Mouse (Mus musculus): Measurements from ENCODE around the gene Henmt1. TPM values are rescaled to one million over a fixed set of nuclear protein-coding genes. Genes with fewer than 3 reads are reported as not detected.
A peak's percentile ranks its signal among the peaks of the same experiment; 100 is the strongest.

Henmt1 gene
- polyA plus RNA-seq, 1 experiment from 2014 or later: 1.00 TPM

DNA sequence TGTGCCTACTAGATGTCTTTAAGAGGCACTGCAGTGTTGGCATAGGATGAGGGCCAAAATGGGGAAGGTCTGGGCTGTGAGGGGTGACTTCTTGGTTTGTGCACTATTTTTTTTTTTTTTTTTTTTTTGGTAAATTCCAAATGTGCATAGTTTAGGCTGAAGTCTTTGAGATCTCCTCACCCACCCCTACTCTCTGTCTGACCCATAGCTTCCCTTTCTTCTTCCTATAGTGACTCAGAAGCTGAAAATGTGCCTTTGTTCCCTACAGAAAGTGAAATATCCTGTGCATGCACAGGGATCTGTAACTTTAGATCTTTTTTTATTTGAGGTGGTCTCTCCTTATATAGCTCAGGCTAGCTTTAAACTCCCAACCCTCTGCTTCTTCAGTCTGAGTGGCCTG, 18.3 kb downstream of the Henmt1 start:
- no peaks in the 10 kb centered on the region for H3K27me3 ChIP-seq
- H3K36me3 ChIP-seq: no peaks in the 10 kb centered on the region
- ATAC-seq (ENCODE audit: insufficient number of reproducible peaks, low FRiP score, low TSS enrichment, low read depth): no peak
- H3K4me1 ChIP-seq: peaks cover 7% of the 10 kb centered on the region
- no peaks in the 10 kb centered on the region for H3K9me3 ChIP-seq
- no peak overlapping the region for H3K4me2 ChIP-seq
- no peak overlapping the region for H3K27ac ChIP-seq
- H3K9ac ChIP-seq: no peak overlapping the region
- H3K4me3 ChIP-seq: no peak overlapping the region

GRCm38 (mm10) chr3:108959680-108960295, 20.1 kb downstream of the Henmt1 start:
- Histone ChIP-seq H3K36me3 (no peaks in the 10 kb centered on the region), H3K9me3 (no peaks in the 10 kb centered on the region), H3K4me3 (no peak overlapping the region), H3K27me3 (no peaks in the 10 kb centered on the region), H3K27ac (no peak overlapping the region), H3K9ac (no peak overlapping the region), H3K4me1 (peaks cover 7% of the 10 kb centered on the region), H3K4me2 (no peak overlapping the region)
- no peak for ATAC-seq (ENCODE audit: insufficient number of reproducible peaks, low FRiP score, low TSS enrichment, low read depth)
- 59% methylated on average over 13 of the region's 13 CpGs for WGBS

DNA sequence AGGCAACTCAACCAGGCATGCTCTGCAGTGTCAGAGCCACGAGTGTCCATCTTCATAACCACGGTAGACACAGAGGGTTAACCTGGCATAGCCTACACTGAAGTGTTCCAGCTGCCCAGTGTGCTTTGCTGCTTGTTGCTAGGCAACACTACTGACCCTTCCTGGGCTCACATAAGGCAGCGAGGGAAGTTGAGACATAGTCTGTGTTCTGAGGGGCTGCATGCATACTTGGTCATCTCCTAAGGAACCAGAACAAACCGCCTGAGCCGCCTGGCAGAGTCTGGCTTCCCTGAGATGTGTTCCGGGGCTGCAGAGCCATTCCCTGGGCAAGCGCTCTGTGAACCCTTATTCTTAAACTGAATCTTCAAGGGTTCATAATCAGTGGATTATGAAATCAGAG, 21.6 kb downstream of the Henmt1 start:
- ATAC-seq (ENCODE audit: insufficient number of reproducible peaks, low FRiP score, low TSS enrichment, low read depth): 0 out of 2 replicates have a peak, but pooled peaks have one; percentile 52
- H3K9ac ChIP-seq: no peak overlapping the region
- 62% methylated on average over 7 of the region's 7 CpGs for WGBS

GRCm38 (mm10) chr3:108961655-108962054, 22.0 kb downstream of the Henmt1 start:
- no peaks in the 10 kb centered on the region for H3K36me3 ChIP-seq
- no peak overlapping the region for H3K27ac ChIP-seq
- peaks cover 7% of the 10 kb centered on the region for H3K4me1 ChIP-seq
- H3K9ac ChIP-seq: no peak overlapping the region
- ATAC-seq (ENCODE audit: insufficient number of reproducible peaks, low FRiP score, low TSS enrichment, low read depth): no peak
- no peaks in the 10 kb centered on the region for H3K27me3 ChIP-seq
- H3K4me3 ChIP-seq: no peak overlapping the region
- H3K4me2 ChIP-seq: no peak overlapping the region
- no peaks in the 10 kb centered on the region for H3K9me3 ChIP-seq
- WGBS: 58% methylated on average over 6 of the region's 6 CpGs

More for the DNA sequence above, 21.6 kb downstream of the Henmt1 start:
- Histone ChIP-seq H3K4me1 (peaks cover 7% of the 10 kb centered on the region), H3K4me2 (no peak overlapping the region), H3K4me3 (no peak overlapping the region), H3K27me3 (no peaks in the 10 kb centered on the region), H3K9me3 (no peaks in the 10 kb centered on the region), H3K27ac (no peak overlapping the region), H3K36me3 (no peaks in the 10 kb centered on the region)

DNA sequence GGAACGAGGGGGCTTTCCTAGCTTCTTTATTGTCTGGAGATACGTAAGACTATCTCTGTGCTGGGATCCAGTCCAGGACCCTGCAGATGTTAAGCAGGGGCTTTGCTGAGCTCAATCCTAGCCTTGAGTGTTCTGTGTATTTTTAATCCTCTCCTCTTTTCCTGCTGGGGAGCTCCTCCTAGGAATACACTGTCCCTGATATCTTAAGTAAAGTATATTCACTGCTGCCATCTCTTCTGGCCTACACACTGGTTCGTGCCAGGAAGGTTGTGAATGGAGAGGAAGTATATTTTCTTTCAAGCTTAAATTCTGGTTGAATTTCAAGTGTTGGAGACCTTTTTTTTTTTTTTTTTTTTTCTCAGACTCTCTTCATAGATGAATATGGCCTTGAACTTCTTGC, 23.6 kb downstream of the Henmt1 start:
- no peak overlapping the region for H3K4me2 ChIP-seq
- H3K36me3 ChIP-seq: no peaks in the 10 kb centered on the region
- no peak overlapping the region for H3K4me3 ChIP-seq
- H3K9ac ChIP-seq: no peak overlapping the region
- H3K4me1 ChIP-seq: peaks cover 7% of the 10 kb centered on the region
- H3K9me3 ChIP-seq: no peaks in the 10 kb centered on the region
- no peak for ATAC-seq (ENCODE audit: insufficient number of reproducible peaks, low FRiP score, low TSS enrichment, low read depth)
- no peaks in the 10 kb centered on the region for H3K27me3 ChIP-seq
- 60% methylated on average over 3 of the region's 3 CpGs for WGBS
- no peak overlapping the region for H3K27ac ChIP-seq

DNA sequence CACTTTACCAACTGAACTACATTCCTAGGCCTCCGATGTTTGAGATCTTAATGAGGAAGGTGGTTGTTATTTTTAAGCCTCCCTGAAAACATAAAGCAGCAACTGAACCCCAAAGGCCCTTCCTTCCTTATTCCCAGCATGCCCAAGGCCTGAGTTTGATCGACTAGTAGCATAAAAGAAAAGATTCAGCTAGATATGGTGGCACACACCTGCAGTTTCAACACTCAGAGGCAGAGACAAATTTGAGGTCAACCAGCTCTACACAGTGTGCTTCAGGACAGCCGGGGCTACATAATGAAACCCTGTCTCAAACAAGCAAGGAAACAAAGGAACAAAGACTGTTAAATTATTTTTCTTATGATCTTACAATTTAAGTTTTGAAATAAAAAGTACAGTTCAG, 24.1 kb downstream of the Henmt1 start:
- Histone ChIP-seq H3K36me3 (no peaks in the 10 kb centered on the region), H3K4me1 (peaks cover 7% of the 10 kb centered on the region), H3K4me3 (no peak overlapping the region), H3K4me2 (no peak overlapping the region), H3K9me3 (no peaks in the 10 kb centered on the region), H3K27ac (no peak overlapping the region), H3K9ac (no peak overlapping the region), H3K27me3 (no peaks in the 10 kb centered on the region)
- 67% methylated on average over 3 of the region's 3 CpGs for WGBS
- no peak for ATAC-seq (ENCODE audit: insufficient number of reproducible peaks, low FRiP score, low TSS enrichment, low read depth)

GRCm38 (mm10) chr3:108964361-108965044, 24.8 kb downstream of the Henmt1 start:
- Histone ChIP-seq H3K4me3 (no peak overlapping the region), H3K9me3 (no peaks in the 10 kb centered on the region), H3K4me2 (no peak overlapping the region), H3K9ac (no peak overlapping the region), H3K4me1 (peaks cover 7% of the 10 kb centered on the region), H3K27me3 (no peaks in the 10 kb centered on the region), H3K36me3 (no peaks in the 10 kb centered on the region), H3K27ac (no peak overlapping the region)
- no peak for ATAC-seq (ENCODE audit: insufficient number of reproducible peaks, low FRiP score, low TSS enrichment, low read depth)
- 78% methylated on average over 7 of the region's 7 CpGs for WGBS

DNA sequence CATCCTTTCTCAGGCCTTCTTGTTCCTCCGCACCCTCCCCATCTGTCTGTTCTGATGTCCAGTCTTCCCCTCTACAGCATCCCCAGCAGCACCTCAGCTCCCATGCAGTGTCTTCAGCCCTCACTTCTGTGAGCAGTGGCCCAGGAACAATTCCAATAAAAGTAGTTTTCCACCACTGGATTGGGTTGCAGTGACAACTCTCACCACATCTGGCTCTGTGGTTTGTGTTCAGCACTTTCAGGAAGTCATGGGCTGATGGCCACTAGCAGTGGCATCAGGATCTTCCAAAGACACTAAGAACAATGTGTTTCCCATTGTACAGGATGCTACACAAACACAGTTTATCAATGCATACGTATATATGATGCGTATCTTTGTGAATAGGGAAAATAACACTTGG, 26.4 kb downstream of the Henmt1 start:
- Histone ChIP-seq H3K4me3 (no peak overlapping the region), H3K9me3 (no peaks in the 10 kb centered on the region), H3K27me3 (no peaks in the 10 kb centered on the region), H3K4me2 (no peak overlapping the region), H3K4me1 (0 out of 2 replicates have a peak, but pooled peaks cover 2% of the 10 kb centered on the region), H3K9ac (no peak overlapping the region), H3K36me3 (0 out of 2 replicates have a peak, but pooled peaks cover 5% of the 10 kb centered on the region), H3K27ac (no peak overlapping the region)
- WGBS: 95% methylated on average over 3 of the region's 3 CpGs
- ATAC-seq (ENCODE audit: insufficient number of reproducible peaks, low FRiP score, low TSS enrichment, low read depth): no peak

- Histone ChIP-seq H3K27ac (no peak overlapping the region), H3K4me2 (no peak overlapping the region), H3K36me3 (peaks cover 48% of the 10 kb centered on the region), H3K4me1 (no peaks in the 10 kb centered on the region), H3K27me3 (no peaks in the 10 kb centered on the region), H3K9ac (no peak overlapping the region), H3K4me3 (no peak overlapping the region), H3K9me3 (no peaks in the 10 kb centered on the region)
- ATAC-seq (ENCODE audit: insufficient number of reproducible peaks, low FRiP score, low TSS enrichment, low read depth): no peak
- WGBS: 82% methylated on average over 13 of the region's 13 CpGs
Measured at GRCm38 (mm10) chr3:108973980-108974660, 34.4 kb downstream of the Henmt1 start.

DNA sequence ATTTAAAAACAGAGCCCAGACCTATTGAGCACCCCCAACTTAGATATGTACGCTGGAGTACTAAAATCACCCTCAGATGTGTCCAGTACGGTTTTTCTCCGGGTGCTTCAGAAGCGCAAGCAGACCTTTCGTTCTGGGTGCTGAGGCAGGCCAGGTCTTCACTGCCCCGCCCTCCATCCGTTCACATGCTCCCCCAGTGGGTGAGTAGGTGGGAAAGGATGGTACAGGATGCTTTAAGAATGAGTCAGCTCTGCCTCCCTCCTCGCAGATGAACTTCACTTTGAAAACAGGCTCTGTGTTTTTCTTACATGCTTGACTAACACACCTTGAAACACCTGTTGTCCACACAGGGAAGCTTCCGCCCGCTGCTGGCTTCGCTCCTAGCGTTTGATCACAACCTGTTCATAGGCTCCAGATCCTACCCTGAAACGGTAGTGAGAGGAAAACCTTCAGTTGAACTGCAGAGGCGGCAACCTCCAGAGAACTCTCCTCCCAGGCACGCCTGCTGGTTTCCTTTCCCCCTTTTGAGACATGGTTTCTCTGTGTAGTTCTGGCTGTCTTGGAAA, 35.3 kb downstream of the Henmt1 start:
- Histone ChIP-seq H3K9ac (no peak overlapping the region), H3K4me1 (no peaks in the 10 kb centered on the region), H3K27ac (no peak overlapping the region), H3K4me2 (no peak overlapping the region), H3K4me3 (no peak overlapping the region), H3K27me3 (no peaks in the 10 kb centered on the region), H3K36me3 (peaks cover 57% of the 10 kb centered on the region), H3K9me3 (no peaks in the 10 kb centered on the region)
- ATAC-seq (ENCODE audit: insufficient number of reproducible peaks, low FRiP score, low TSS enrichment, low read depth): no peak
- WGBS: 82% methylated on average over 15 of the region's 15 CpGs

- H3K36me3 ChIP-seq: peaks cover 64% of the 10 kb centered on the region
- no peaks in the 10 kb centered on the region for H3K4me1 ChIP-seq
- no peaks in the 10 kb centered on the region for H3K27me3 ChIP-seq
- H3K4me3 ChIP-seq: no peak overlapping the region
- no peaks in the 10 kb centered on the region for H3K9me3 ChIP-seq
- no peak overlapping the region for H3K27ac ChIP-seq
- H3K4me2 ChIP-seq: no peak overlapping the region
- ATAC-seq (ENCODE audit: insufficient number of reproducible peaks, low FRiP score, low TSS enrichment, low read depth): no peak
- WGBS: 94% methylated on average over 13 of the region's 13 CpGs
- H3K9ac ChIP-seq: no peak overlapping the region
Measured at GRCm38 (mm10) chr3:108977340-108978030, 37.8 kb downstream of the Henmt1 start.

Measured in limb, embryonic 15.5 days (tissue).